Mouse (Mus musculus): ENCODE measurements around the gene Ppp1r8. TPM values are rescaled to one million over a fixed set of nuclear protein-coding genes. Genes with fewer than 3 reads are reported as not detected.
A peak's percentile ranks its signal among the peaks of the same experiment; 100 is the strongest.

The Ppp1r8 gene
- total RNA-seq (2014; rRNA removed), result 76.4 and 77.8 TPM in 2 replicates
- 42.7 and 47.7 TPM in 2 replicates for polyA plus RNA-seq (2015; fragmentation: Nextera tagmentation; extraction: Ambion mirVana)

DNA sequence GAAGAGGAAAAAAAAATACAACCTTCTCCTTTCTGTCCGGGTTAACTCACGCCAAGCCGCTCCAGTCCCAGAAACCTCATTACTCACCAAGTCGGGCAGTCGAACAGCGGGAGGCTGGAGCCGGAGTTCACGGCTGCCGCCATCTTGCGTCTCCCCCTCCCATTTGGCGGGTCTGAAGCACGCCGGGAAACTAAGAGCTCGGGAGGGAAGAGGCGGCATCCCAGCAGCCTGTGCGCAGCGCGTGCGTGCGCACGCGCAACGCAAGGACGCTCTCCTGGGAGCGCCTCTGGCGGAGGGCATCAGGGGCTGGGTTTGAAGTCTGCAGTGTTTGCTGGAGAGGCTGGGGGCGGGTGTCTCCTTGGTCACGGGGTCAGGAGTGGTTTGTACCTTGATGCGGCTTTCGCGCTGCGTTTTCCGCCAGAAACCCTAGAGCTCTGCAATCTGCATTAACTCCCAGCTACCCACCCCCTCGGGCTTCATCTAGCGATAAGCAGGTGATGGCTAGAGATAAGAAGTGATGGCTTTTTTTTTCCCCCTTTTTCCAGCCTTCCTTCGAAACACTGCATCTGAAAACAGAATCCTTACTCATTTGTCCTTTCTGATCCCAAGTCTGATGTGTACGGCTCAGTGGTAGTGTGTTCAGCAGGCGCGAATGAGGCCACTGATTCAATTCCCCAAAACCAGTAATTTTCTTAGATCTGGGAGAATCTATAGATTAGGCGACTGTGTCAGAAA, at the start of gene Ppp1r8:
TSS of gene Ppp1r8 (minus strand) at position 200 of the 735 bp plus-strand sequence.
- DNase-seq, result peak; percentile 96
- Histone ChIP-seq H3K4me3 (ENCODE audit: low read depth, low read length) (peak within 1 kb of the TSS; percentile 69), H3K36me3 (ENCODE audit: insufficient read depth) (peaks cover 23% of the 10 kb centered on the region), H3K4me1 (ENCODE audit: insufficient read depth) (peaks cover 10% of the 10 kb centered on the region), H3K27me3 (ENCODE audit: insufficient read depth, low read length) (no peaks in the 10 kb centered on the region), H3K27ac (ENCODE audit: low read depth, low read length) (peak within 1 kb of the TSS; percentile 66), H3K9me3 (ENCODE audit: low read length) (no peaks in the 10 kb centered on the region), H3K9ac (peak within 1 kb of the TSS; percentile 75), H3K4me2 (ENCODE audit: low read depth) (peak within 1 kb of the TSS; percentile 87)
- ATAC-seq, result peak; percentile 100
- peak; percentile 79 for TF ChIP-seq CTCF (IDR thresholded peaks at IDR 0.05; ENCODE audit: low read depth)
- WGBS, result 2% methylated on average over 40 of the region's 40 CpGs

DNA sequence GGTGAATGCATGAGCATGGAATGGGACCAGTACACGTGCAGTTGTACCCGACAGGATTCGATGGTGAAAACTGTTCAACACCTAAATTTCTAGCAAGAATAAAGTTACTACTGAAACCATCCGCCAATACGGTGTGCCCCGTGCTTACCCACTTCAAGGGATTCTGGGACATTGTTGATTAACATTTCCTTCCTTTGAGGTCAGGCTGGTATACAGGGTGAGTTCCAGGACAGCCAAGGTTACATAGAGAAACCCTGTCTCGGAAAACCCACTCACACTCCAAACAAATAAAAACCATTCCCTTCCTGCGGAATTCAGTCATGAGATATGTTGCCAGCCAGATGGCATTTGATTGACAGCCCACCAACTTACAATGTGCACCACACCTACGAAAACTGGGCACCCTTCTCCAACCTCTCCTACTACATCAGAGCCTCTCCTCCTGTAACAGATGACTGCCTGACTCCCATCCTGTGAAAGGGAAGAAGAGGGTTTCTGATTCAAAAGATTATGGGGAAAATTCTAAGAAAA, 41.9 kb upstream of the Ppp1r8 start:
- 6% methylated on average over 9 of the region's 9 CpGs for WGBS
- H3K4me3 ChIP-seq (ENCODE audit: low read depth, low read length), result peak overlapping the region; percentile 75
- peaks cover 5% of the 10 kb centered on the region; the same call in 1 of the 2 replicates for H3K36me3 ChIP-seq (ENCODE audit: insufficient read depth)
- no peaks in the 10 kb centered on the region for H3K9me3 ChIP-seq (ENCODE audit: low read length)
- peak overlapping the region; percentile 67 for H3K4me2 ChIP-seq (ENCODE audit: low read depth)
- peaks cover 8% of the 10 kb centered on the region; the same call in 1 of the 2 replicates for H3K4me1 ChIP-seq (ENCODE audit: insufficient read depth)
- no peak overlapping the region for H3K27ac ChIP-seq (ENCODE audit: low read depth, low read length)
- no peak for TF ChIP-seq CTCF (IDR thresholded peaks at IDR 0.05; ENCODE audit: low read depth)
- no peaks in the 10 kb centered on the region for H3K27me3 ChIP-seq (ENCODE audit: insufficient read depth, low read length)
- H3K9ac ChIP-seq, result peak overlapping the region; percentile 82
- DNase-seq (no peak), ATAC-seq (no peak)

DNA sequence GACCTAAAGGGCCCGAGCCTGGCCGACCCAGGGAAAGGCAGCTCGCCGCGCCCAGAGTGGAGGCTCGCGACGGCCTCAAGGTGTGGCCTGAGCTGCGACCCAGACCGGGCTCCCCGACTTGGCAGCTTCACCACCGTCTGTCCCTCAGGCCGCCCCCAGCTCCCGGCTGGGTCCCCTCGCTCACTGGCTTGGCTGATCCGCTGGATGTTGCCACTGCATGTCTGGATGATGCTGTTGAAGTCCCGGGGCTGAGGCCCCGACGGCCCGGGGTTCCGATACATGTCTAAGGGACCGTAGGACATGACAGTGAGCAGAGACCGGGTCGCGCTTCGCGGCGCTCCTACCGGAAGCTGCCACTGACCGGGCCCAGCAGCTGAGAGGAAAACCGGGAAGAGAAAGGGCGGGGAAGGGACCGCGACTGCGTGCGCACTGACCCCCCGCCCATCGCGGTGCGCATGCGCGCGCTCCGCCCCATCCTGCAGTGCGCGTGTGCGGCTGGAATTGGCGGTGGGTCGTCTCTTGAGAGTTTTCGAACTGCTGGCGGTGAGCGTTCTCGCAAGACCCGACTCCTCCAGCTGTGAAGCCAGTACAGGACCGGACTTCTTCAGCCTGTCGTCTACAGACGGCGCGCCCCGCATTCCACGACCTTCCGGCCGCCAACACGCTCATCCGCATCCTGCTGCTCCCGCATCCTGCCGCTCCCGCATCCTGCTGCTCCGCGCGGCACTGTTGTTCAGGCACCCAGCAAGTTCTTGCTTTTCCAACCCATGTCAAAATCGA, 41.3 kb upstream of the Ppp1r8 start, which contains the start of gene Stx12:
TSS of gene Stx12 (minus strand) at position 446 of the 780 bp plus-strand sequence.
- no peak for TF ChIP-seq CTCF (IDR thresholded peaks at IDR 0.05; ENCODE audit: low read depth)
- ATAC-seq, result peak; percentile 98

DNA sequence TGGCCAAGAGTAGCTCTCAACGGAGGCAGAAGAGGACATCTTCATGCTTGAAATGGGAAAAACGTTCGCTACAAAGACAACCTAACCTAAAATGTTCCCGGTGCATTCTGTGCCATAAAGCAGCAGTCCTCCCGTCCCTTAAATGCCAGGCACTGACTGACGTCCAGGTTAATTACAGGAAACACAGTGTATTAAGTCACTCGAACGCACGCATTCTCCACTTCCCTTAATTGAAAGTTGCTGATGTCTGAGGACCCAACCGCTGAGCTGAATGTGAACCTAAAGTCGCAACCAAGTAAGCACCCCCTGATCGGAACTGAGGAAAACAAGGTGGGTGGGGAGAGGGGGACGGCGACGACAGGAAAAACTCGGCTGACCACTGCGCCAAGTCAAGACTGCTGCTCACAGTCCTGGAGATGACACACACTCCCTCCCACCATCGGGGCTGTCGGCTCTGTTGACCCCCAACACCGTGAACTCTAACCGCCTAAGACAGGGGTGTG, 40.6 kb upstream of the Ppp1r8 start:
- Histone ChIP-seq H3K9ac (peak overlapping the region; percentile 82), H3K4me1 (ENCODE audit: insufficient read depth) (peaks cover 12% of the 10 kb centered on the region; the same call in 1 of the 2 replicates), H3K4me2 (ENCODE audit: low read depth) (peak overlapping the region; percentile 67), H3K36me3 (ENCODE audit: insufficient read depth) (peaks cover 9% of the 10 kb centered on the region), H3K27ac (ENCODE audit: low read depth, low read length) (peak overlapping the region; percentile 73), H3K9me3 (ENCODE audit: low read length) (no peaks in the 10 kb centered on the region), H3K27me3 (ENCODE audit: insufficient read depth, low read length) (no peaks in the 10 kb centered on the region), H3K4me3 (ENCODE audit: low read depth, low read length) (peak overlapping the region; percentile 75)
- TF ChIP-seq CTCF (IDR thresholded peaks at IDR 0.05; ENCODE audit: low read depth), result no peak
- ATAC-seq (peak; percentile 50), DNase-seq (no peak)
- 3% methylated on average over 21 of the region's 21 CpGs for WGBS

More for the DNA sequence above, 41.3 kb upstream of the Ppp1r8 start, which contains the start of gene Stx12:
- H3K4me1 ChIP-seq (ENCODE audit: insufficient read depth), result peaks cover 10% of the 10 kb centered on the region; the same call in 1 of the 2 replicates
- peak; percentile 95 for DNase-seq
- peak within 1 kb of the TSS; percentile 82 for H3K9ac ChIP-seq
- WGBS, result 1% methylated on average over 71 of the region's 72 CpGs
- peak within 1 kb of the TSS; percentile 75 for H3K4me3 ChIP-seq (ENCODE audit: low read depth, low read length)
- no peaks in the 10 kb centered on the region for H3K27me3 ChIP-seq (ENCODE audit: insufficient read depth, low read length)
- peak within 1 kb of the TSS; percentile 73 for H3K27ac ChIP-seq (ENCODE audit: low read depth, low read length)
- peak within 1 kb of the TSS; percentile 67 for H3K4me2 ChIP-seq (ENCODE audit: low read depth)
- peaks cover 9% of the 10 kb centered on the region for H3K36me3 ChIP-seq (ENCODE audit: insufficient read depth)
- H3K9me3 ChIP-seq (ENCODE audit: low read length), result no peaks in the 10 kb centered on the region

DNA sequence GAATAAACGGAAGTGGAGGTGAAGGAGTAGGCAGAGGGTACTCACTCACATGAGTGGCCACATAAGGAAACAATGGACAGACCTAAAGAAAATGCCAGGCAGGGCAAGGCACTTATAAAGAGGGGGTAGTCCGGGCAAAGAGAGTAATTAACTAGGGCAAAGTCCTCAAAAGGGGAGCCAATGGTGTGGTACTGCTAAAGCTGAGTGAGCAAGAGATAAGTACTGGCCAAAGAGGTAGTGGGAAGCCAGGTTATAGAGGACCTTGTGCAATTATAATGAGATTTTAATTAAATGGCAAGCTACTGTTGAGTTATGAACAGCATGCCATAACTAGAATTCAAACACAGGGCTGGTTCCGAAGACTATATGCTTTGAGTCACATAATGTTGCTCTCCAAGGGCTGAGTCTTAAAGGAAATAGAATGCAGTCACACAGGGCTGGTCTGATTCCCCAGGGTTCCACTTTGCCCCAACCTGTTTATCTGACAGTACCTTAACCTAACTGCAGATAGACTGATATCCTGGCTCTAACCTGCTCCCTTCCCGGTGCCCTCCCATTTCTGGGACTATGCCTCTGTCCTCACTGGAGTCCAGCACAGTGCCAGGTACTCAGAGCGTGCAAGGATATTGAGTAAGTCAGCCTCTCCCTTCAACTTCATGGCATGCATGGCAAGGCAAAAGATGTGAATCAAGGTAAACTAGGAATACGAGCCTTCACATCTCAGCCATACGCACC, 31.6 kb upstream of the Ppp1r8 start:
- H3K4me2 ChIP-seq (ENCODE audit: low read depth), result no peak overlapping the region
- WGBS, result 92% methylated on average over 7 of the region's 7 CpGs
- no peak for ATAC-seq

More for the DNA sequence above, 31.6 kb upstream of the Ppp1r8 start:
- Histone ChIP-seq H3K27me3 (ENCODE audit: insufficient read depth, low read length) (no peaks in the 10 kb centered on the region), H3K9me3 (ENCODE audit: low read length) (no peaks in the 10 kb centered on the region), H3K36me3 (ENCODE audit: insufficient read depth) (peaks cover 20% of the 10 kb centered on the region), H3K4me1 (ENCODE audit: insufficient read depth) (0 out of 2 replicates have a peak, but pooled peaks cover 4% of the 10 kb centered on the region), H3K4me3 (ENCODE audit: low read depth, low read length) (no peak overlapping the region), H3K27ac (ENCODE audit: low read depth, low read length) (no peak overlapping the region), H3K9ac (no peak overlapping the region)
- no peak for DNase-seq
- no peak for TF ChIP-seq CTCF (IDR thresholded peaks at IDR 0.05; ENCODE audit: low read depth)

Data from forebrain, postnatal 0 days (tissue).